Mouse (Mus musculus): ENCODE results near the gene Gpc1.

Gpc1 gene

DNA sequence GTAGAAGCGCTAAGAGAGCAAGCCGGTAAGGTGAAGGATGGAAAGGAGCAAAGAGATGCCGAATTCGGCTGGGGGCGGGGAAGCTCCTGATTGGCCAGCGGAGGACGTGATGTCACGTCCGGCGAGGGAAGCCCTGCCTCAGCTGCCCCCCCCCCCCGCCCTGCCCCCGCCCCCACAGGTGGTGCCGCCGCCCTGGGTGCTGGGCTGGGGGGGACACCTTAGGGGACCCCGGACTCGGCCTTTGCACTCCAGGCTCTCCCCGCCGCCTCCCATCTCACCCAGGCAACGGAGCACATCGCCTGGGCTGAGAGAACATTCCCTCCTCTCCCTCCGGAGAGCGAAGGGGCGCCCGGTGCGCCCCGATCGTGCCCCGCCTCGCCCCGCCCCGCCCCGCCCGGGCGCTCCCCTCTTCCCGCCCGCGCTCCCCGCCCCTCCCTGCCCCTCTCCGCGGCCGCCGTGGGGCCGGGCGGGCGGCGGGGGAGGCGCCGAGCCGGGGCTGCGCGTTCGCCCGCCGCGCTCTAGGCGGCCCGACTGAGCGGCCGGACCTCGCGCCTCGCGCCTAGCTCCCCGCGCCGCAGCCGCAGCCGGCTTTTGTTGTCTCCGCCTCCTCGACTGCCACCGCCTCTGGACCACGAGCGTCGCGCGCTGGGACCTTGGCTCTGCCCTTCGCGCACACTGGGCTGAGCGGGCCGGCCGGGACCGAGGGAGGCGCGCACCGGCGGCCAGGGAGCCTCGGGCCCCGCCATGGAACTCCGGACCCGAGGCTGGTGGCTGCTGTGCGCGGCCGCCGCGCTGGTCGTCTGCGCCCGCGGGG, at the start of gene Gpc1:
TSS of gene Gpc1 (plus strand) at position 458 of the 814 bp plus-strand sequence.
- peak; percentile 29 for DNase-seq (ENCODE audit: extremely low read depth, low read depth)

DNA sequence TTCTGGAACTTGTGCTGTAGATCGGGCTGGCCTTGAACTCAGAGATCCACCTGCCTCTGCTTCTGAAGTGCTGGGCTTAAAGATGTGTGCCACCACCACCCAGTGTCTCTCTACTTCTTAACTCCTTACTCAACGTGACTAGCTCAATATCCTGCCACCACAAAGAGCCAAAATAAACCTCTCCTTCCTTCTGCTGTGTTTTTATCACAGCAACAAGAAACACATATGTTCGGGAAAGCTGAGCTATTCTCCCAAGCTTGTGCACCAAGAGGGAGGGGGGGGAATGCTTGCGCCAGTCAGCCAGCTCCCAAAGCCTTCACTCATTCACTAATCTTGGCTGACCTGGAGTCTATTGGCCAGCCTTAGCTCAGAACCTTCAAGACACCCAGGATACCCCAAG, 49.6 kb upstream of the Gpc1 start:
- no peak for DNase-seq (ENCODE audit: extremely low read depth, low read depth)

DNA sequence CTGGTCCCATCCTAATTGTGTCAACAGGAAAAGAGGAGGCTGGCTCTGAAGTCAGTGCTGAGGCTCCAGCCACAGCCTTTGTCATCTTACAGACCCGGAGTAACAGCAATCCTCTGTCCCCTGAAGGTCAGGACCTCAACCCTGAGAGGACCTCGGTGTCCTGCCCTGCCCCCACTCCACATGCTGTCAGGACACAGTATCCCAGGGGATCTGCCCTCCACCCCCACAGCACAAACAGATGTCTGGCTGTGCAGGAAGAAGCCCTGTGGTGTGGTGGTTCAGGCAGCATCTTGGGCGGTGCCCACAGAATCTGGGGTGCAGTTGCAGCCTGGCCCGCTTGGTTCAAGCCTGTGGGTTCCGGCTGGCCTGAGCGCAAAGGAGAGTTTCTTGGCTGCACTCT, 48.9 kb upstream of the Gpc1 start:
- DNase-seq (ENCODE audit: extremely low read depth, low read depth), result no peak

DNA sequence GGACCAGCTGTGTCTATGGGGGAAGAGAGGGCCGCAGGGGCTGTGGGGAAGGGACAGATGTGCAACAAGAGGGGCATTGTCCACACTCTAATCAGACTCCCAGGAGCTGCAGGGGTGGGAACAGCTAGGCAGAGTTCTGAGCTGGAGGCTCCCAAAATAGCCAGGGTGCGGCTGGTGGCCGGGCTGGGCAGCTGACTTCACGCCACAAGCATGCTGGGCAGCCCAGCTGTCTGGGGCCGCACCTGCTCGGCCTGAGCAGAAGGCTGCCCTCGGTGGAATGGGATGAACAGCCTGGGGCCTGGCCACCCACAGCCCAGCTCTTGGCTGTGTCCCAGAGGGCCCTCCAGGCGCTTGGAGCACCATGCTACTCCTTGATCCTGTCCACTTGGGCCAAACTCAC, 44.2 kb upstream of the Gpc1 start:
- no peak for DNase-seq (ENCODE audit: extremely low read depth, low read depth)

DNA sequence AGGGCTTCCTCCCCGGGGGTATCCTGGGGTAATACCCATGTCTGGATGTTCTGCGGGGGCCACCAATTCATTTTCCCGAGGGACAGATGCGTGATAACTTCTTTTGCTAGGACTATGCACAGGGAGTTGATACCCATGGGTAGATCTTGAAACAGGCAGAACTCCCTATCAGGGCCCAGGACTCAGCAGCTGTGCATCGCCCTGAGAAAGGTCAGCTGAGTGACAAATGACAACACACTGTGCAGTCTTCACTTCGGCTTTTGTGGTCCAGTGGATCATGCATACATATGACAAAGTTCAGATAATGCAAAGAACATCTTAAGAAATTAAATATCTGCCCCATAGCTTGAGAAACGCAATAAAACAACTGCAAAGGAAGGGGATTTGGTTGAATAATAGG, 43.4 kb upstream of the Gpc1 start:
- DNase-seq (ENCODE audit: extremely low read depth, low read depth), result no peak

DNA sequence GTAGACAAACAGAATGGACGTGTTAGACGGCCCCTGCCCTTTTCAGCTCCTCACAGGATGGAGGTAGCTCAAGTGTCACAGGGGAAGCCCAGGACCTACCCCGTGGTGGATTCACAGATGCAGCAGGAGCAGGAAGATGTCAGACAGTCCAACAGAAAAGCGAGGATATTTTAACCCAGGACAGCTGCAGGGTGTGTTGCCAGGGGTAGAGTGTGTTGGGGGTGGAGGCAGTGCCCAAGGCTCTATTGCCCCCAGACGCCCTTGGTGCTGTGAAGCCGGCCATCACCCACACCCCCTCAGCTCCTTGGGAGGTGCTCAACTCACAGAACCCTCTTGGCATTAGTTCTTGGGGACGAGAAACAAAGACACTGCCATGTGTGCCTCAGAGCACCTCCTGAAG, 40.8 kb upstream of the Gpc1 start:
- no peak for DNase-seq (ENCODE audit: extremely low read depth, low read depth)

DNA sequence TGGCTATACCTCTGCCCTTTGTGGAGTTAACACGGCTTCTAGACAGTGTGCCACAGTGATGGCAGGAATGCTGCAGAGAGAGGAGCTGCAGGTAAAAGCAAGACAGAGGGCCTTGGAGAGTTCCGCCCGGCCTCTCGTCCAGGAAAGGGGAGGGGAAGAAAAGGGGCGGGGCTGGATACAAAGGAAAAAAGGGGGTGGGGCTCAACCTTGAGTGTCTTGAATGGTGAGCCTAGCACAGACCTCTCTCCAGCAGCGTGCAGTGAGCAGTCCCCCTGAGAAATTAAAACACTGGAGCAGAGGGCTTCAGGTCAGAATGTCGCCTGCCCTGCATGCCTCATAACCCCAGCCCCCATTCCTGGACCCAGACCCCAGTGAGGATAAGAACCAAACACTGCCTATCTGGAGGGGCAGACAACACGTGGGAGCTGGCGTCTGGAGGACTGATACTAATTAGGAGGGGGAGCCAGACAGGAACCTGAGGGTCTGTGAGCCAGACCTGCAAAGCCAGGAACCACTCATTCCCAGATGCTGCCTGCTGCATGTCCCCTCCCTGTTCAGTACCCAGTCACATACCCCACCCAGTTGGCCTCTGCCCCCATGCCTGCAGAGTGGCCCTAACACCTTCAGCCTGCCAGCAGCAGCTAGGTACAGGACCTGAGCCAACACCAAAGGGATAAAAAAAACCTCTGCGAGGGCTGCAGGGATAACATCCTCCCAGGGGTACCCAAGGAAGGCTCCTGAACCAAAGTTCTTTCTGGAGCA, 40.2 kb upstream of the Gpc1 start:
- no peak for DNase-seq (ENCODE audit: extremely low read depth, low read depth)

DNA sequence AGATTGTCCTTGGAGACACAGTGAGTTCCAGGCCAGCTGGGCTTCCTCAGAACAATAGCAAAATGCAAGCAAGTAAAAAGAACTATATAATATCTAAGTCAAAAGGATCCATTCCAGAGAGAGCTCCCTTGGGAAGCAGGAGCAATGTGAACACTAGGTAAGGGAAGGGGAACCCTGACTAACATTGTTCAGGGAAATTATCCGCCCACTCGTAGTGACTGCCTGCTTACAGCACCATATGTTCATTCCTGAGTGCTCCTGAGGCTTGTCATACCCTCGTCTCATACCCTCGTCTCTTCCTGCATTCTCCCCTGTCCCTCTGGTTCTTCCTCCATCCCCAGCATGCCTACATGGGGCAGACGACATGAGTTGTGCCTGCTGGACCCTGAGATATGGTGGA, 37.7 kb upstream of the Gpc1 start:
- DNase-seq (ENCODE audit: extremely low read depth, low read depth), result no peak

DNA sequence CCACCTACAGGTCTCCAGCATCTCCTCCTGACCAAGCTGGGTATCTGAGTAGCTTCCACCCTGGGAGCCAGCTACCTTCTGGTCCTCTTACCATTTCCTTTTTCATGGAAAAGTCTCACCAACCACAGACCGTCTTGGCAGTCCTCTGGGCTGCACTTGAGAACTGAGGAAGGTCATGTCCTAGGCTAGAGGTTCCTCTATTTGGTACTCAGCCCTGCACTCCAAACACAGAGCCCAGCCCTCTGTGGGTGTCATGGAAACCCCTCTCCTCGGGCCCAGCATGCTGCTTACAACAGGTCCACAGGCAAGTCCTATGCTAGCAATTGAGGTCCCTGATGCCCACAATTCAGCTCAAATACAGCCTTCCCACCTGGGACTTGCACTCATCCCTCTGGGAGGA, 33.0 kb upstream of the Gpc1 start:
- DNase-seq (ENCODE audit: extremely low read depth, low read depth), result no peak

DNA sequence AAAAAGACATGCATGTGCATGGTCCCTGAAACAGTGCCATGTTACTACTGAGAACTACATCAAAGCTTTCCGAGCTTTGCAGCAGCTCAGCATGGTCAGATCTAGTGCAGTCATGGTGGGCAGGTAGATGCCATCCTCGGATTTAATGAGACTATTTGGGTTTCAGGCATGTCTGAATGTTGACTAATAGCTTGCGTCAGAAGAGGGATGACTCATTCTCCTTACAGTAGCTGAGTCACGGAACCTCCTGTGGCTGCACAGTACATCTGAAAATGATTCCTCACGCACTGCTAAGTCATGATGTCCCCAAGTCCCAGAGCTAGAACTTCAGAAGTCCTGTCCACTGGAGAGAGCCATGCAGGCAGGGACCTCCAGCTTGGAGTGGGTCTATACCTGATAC, 31.8 kb upstream of the Gpc1 start:
- no peak for DNase-seq (ENCODE audit: extremely low read depth, low read depth)

DNA sequence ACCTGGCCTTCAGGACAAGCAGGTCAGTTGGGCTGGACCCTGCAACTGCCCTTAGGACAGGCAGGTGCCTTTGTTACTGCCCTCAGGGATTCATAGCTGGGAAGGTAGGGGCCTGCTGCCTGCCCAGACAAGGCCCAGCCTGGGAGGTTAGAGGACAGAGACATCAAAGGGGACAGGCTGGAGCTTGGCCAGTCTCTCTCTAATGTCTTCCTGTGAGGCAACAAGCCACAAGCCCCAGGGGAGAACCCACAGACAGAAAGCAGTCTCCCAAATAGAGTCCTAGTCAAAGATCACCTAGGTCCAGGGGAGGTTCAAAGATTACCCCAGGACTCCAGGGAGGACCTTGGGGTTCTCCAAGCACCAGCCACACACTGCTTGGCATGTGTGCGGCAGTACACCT, 29.1 kb upstream of the Gpc1 start:
- no peak for DNase-seq (ENCODE audit: extremely low read depth, low read depth)

DNA sequence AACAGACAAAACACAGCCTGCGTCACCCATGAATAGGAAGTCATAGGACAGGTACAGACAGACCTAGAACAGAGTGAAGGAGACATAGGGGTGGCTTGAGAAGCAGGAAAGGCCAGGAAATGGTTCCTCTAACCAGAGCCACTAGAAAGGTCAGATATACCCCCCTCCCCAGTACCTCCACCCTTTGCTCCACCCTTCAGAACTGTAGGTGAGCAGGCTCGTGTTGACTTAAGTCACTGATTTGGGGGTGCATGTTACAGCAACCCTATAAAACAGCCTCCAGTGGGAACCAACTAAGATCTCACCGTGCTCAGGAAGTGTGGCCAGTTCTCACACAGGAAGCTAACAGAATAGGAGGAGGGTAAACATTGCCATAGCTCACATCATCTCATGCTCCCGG, 28.1 kb upstream of the Gpc1 start:
- DNase-seq (ENCODE audit: extremely low read depth, low read depth), result no peak

DNA sequence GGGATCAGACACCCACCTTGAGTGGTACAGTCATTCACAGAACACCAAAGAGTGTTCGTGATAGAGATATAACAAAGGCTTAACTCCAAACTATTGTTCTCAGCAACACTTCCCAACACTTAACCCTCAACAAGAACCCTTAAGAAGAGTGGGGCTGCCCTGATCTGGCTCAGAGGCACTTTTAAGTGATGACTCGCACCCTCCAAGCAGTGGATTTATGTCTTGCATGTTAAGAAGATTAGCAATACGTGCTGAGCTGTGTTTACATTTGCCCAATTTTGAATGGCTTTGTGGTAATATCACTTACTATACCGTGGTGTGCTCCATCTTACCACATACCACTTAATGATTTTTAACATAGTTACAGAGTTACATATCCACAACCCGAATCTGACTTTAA, 26.3 kb upstream of the Gpc1 start:
- no peak for DNase-seq (ENCODE audit: extremely low read depth, low read depth)

DNA sequence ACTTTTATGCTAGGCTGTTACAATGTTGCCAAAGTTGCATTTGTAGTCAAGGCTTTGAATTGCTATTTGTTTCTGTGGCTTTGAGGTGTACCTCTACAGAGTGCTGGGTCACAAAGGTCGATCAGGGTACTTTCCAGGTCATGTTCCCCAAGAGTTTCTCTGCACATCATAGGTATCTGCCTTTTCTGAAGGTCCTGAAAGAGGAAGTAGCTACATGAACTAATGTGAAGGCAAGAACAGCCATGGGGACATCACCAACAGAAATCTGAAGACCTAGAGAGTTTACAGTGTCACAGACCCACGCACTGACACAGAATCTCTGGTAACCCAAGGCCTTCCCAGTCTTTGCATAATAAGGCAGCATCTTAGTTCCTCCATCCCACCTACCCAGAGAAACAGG, 25.6 kb upstream of the Gpc1 start:
- no peak for DNase-seq (ENCODE audit: extremely low read depth, low read depth)

DNA sequence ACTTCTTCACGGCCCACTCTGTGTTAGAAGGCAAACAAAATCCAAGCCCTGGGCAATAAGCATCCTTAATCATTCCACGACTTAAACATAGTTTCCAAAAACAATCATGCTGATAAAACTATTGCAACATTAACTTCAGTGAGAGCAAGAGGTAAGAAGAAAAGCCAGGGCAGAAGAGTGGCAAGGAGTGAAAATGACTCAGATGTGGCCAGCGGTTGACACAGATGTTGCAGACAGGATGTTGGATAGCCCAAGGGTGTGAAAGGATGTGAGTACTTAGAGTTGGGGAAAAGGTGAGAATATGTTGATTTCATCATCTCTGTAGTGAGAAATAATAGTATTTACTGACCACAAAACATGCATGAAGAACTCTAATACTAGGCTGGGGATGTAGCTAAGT, 24.7 kb upstream of the Gpc1 start:
- no peak for DNase-seq (ENCODE audit: extremely low read depth, low read depth)

DNA sequence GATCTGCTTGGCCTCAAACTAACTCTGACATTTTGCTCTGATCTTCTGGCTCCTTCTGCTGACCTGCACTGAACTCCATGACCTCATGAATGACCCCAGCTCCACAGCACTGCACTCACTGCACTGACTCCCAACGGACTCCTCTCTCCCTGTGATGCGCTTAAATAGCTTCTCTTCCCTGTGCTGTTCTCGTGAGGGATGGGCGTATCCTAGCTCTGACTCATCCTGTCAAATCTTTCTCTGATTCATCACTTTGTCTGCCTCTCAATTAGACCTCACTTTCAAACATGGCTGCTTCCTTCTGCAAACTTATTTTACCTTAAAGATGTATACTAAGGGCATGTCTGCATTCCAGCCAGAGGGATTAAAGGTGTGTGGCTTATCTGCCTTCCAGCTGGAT, 21.8 kb upstream of the Gpc1 start:
- DNase-seq (ENCODE audit: extremely low read depth, low read depth), result no peak

DNA sequence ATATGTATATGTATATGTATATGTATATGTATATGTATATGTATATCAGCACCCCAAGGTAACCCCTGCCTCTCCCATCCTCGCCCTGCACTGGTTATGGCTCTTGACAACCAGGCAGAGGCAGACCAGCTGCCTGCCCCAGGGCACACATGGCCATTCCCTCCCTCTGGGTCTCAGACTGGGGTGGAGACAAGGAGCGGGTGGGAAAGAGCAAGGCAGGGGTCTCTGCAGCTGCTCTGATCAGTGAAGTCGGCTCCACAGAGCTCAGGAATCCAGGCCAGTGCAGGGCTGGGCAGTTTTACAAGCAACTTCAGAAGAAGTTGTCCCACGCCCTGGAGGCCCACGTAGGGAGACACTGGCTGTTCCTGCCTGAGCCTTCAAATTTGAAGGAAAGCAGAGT, 17.1 kb upstream of the Gpc1 start:
- DNase-seq (ENCODE audit: extremely low read depth, low read depth), result no peak

DNA sequence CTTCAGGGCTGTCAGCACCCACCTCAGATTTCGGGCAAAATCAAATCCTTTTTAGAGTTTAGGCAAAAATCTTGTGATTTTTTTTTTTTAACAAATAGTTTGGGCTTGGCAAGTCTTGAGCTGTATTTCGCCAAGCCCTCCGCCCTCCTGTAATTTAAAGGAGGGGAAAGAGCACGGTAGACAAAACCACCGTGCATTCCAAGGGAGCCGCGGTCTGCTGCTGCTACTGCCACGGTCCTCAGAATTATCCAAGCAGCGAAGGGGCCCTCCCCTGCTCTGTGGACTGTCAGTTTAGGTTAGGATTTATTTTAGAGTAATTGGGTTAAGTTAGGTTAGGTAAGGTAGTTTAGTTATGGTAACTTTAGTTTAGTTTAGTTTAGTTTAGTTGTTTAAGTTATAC, 16.3 kb upstream of the Gpc1 start:
- DNase-seq (ENCODE audit: extremely low read depth, low read depth), result no peak

DNA sequence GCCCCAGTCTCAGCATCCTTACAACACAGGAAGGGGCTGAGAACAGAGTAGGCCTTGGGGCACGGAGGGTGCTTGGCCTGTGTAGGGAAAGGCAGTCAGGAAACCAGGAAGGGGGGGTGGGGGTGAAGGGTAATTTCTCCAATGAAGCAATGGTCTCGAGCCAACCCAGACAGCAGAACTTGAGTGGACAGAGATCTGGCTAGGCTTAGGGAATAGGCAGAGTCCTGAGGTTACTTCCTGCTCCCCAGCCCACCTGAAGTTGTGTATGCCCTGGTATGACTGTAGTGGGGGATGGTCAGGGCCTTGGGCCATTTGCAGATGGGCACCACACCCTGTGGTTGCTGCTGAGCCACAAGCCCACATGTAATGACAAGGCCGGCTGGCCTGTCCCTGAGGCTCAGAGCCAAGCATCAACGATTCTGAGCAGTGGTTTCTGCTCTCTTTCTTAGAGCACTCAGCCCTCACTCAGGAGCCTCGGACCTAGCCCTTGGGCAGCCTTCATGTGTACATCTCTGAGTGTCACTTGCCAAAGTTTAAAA, 15.6 kb upstream of the Gpc1 start:
- DNase-seq (ENCODE audit: extremely low read depth, low read depth), result no peak

DNA sequence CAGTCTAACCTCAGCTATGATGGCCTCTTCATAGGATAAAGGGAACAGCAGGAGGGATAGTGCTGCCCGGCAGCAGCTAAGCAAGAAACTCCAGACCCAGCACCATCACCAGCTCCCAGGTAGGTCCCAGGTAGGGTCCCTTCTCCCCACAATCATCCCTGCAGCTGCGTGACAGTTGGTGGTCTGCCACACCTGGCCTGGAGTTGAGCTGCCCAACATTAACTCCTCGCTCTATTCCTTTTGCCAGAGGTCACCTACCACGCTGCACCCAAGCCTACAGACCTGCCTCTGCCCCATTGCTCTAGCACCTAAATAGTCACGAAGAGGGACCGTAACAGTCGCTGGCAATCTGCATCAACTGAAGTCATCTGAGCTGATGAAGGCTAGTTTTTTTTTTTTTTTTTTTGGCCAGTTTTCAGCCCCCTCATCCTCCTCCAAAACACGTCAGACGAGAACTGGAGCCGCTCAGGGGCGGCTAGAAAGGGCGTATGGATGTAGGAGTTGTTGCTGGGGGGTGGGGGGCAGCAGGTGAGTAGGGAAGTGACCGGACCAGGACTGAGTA, 738 bp upstream of the Gpc1 start:
- no peak for DNase-seq (ENCODE audit: extremely low read depth, low read depth)

DNA sequence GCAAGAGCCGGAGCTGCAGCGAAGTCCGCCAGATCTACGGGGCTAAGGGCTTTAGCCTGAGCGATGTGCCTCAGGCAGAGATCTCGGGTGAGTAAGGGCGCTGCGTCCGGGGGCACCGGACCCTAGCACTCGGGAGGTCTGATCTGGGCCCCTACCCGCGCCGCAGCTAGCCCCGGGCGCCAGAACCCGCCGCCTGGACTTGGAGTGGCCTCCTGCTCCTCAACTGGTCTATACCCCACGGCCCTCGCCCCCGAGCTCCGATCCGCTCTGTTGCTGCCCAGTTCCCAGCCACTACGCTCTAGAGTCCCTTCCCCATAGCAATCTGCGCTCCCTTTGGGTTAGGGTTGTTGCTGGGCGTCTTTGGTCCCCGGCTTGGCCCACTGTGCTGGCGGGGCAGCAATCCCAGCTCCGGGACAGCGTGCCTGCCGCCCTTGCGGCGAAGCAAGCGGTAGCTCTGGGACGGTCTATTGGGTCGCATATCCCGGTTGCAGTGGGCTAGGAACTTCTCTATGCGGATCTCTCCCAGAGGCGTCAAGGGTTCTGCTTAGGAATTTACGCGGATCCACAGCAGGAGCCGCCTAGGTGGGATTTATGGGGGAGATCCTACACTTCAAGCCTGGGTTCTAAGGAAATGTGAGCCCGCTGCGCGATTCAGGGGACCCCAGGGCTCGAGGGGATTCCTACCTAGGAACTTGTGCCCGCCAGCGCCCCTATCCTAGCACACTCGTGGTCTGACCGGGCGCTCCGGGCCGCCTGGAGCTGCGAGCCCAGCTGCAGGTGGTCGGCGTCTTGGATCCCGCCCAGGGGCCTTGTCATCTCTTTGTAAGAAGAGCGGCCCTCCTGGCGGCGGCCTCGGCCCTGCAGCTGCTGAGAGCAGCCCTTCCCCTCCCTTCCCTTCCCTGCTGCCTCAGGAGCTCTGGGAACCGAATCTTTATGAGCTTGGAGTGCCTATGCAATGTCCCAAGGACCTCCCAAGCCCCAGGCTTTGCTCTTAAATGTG, 866 bp downstream of the Gpc1 start:
- DNase-seq (ENCODE audit: extremely low read depth, low read depth), result no peak

Data from MEL-GATA-1-ER (cell line).